Mouse (Mus musculus) C2C12 (cell line): ENCODE measurements around the gene Pole4.

Source experiments
- CEBPB ChIP-seq: IDR thresholded peaks from one replicate; pipeline ENCODE4 v1.6.1; 2011; ENCODE audit warnings: low read depth, mild to moderate bottlenecking, control low read depth, moderate library complexity
- CTCF ChIP-seq: IDR thresholded peaks from one replicate; pipeline ENCODE4 v1.5.1; 2011; ENCODE audit not compliant: control insufficient read depth, insufficient read depth, insufficient read length
- MAX ChIP-seq: IDR thresholded peaks from one replicate; pipeline ENCODE4 v1.6.1; 2011; ENCODE audit warnings: mild to moderate bottlenecking, control low read depth
- USF1 ChIP-seq: IDR thresholded peaks from one replicate; pipeline ENCODE4 v1.6.1; 2011; ENCODE audit warnings: low read depth, mild to moderate bottlenecking, control low read depth, moderate library complexity

DNA sequence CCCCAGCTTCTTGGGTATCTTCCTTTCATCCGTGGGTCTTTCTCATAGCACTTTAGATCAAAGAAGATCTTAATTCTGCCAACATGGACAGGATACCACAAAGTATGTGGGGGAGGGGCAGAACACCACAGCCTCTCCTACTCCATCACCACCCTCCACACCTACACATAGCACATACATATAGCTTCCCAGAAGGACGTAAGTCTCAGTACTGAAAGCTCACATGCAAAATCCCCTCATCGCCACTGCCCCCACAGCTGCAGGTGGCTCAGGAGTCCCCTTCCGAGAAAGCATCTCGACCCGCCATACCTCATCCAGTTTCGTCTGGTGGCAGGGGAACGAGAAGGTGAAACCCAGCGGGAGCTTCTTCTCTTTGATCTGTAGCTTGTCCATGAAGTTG lies 39.4 kb upstream of the Pole4 start:
- TF ChIP-seq CTCF, result no peak
- TF ChIP-seq MAX, result no peak
- no peak for TF ChIP-seq CEBPB
- no peak for TF ChIP-seq USF1
